Comparison of ENCODE assay signal across 8 mouse cellular contexts in genomic region chr5:23850345-23851159, GRCm38 (mm10). TPM values are rescaled to one million over a fixed set of nuclear protein-coding genes. Genes with fewer than 3 reads are reported as not detected.
A peak's percentile ranks its signal among the peaks of the same experiment; 100 is the strongest.
DNase-seq lines count a peak whose midpoint lies in the region; ATAC-seq lines count a peak whose summit lies in the region.

No protein-coding gene starts in this region.

- WGBS in hindbrain, embryonic 16.5 days, result under 1% methylated on average over 52 of the region's 61 CpGs

- ATAC-seq in hindbrain, embryonic 16.5 days, result peak; percentile 97

- peaks cover 5% of the 10 kb centered on the region for H3K4me1 ChIP-seq in hindbrain, embryonic 16.5 days (ENCODE audit: control insufficient read depth, insufficient read depth, low read depth, low read length)

- no peaks in the 10 kb centered on the region for H3K27me3 ChIP-seq in hindbrain, embryonic 16.5 days (replicated peaks; ENCODE audit: control insufficient read depth, insufficient read depth, low read length)

- H3K9ac ChIP-seq in hindbrain, embryonic 16.5 days (ENCODE audit: low read depth, low read length), result peak overlapping the region; percentile 71

- H3K4me3 ChIP-seq in hindbrain, embryonic 16.5 days (ENCODE audit: low read length), result peak overlapping the region; percentile 66

- no peaks in the 10 kb centered on the region for H3K9me3 ChIP-seq in hindbrain, embryonic 16.5 days (ENCODE audit: control insufficient read depth, low read length)

- H3K4me2 ChIP-seq in hindbrain, embryonic 16.5 days (ENCODE audit: low read length), result peak overlapping the region; percentile 82

- peak; percentile 89 for DNase-seq in T-cell, adult 2 months (ENCODE audit: low spot score)
- DNase-seq in cerebellum, postnatal 4 days (ENCODE audit: low spot score in 2 of 2), result peak; percentile 95 to 96
- DNase-seq in gastrocnemius, adult 18-20 months (ENCODE audit: low spot score), result peak; percentile 90
- peak; percentile 89 to 93 for DNase-seq in left cerebral cortex, adult 18-20 months (ENCODE audit: low spot score in 2 of 2)
- DNase-seq in lung, postnatal 4 days, result peak; percentile 93 to 95
- DNase-seq in retina, postnatal 1 day, result peak; percentile 91
- peak; percentile 98 for DNase-seq in thymus, postnatal 4 days

- peaks cover 22% of the 10 kb centered on the region for H3K36me3 ChIP-seq in hindbrain, embryonic 16.5 days (ENCODE audit: control insufficient read depth, insufficient read depth, low read length)

- peak overlapping the region; percentile 62 for H3K27ac ChIP-seq in hindbrain, embryonic 16.5 days (ENCODE audit: low read depth, low read length)

RNA-seq across cellular contexts. Expression of gene Tomm7, which starts 6.6 kb away (rescaled TPM):
- 10 to 100 TPM; 60.4 to 70.0 TPM for total RNA-seq in gastrocnemius, adult 18-20 months (2021)
- polyA plus RNA-seq in hindbrain, embryonic 16.5 days (2015; fragmentation: Nextera tagmentation; extraction: Ambion mirVana), result 75.0 and 76.7 TPM in 2 replicates
- total RNA-seq in left cerebral cortex, adult 18-20 months (2021), result 10 to 100 TPM; 83.1 to 86.2 TPM

Comparison
In these comparisons a context has a peak if more than half of its experiments do, and no peak if none do; other contexts are left out.
1. Peak in every context shown above with its lines: DNase-seq, ATAC-seq, H3K4me3 ChIP-seq and H3K27ac ChIP-seq.